Mouse (Mus musculus) spleen, adult 18-20 months (tissue): ENCODE results near the gene Gm45717.

Experiments used
- DNase-seq, 2 experiments: peaks; one replicate each; pipeline ENCODE4 v3.0.0; 2022; ENCODE audit warnings: mixed read lengths in 2 of 2

Gm45717 gene

DNA sequence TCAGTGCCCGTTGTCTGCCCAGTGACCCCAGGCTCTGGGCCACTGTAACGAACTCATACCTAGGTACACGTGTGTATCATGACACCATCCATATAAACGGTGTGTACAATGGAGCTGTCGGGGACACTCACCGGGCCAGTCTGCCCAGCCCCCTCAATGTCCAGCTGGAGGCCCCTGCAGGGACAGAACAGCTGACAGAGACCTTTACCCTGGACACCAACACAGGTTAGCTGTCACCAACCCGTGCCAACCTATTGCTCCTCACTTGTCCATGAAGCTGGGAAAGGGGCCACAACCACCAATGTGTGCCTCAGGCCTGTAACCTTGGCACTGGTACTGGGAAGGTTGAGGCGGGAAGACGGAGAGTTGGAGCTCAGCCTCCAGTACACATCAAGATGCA is 13.4 kb downstream of the Gm45717 start:
- peak in 1 of 2 experiments; percentile 23 for DNase-seq

- DNase-seq: peak; percentile 78 to 81
These were observed 14.3 kb downstream of the Gm45717 start, which contains the start of gene Pgghg for GRCm38 (mm10) chr7:140941222-140942051. Gene Pgghg (plus strand): TSS chr7:140941391.

DNA sequence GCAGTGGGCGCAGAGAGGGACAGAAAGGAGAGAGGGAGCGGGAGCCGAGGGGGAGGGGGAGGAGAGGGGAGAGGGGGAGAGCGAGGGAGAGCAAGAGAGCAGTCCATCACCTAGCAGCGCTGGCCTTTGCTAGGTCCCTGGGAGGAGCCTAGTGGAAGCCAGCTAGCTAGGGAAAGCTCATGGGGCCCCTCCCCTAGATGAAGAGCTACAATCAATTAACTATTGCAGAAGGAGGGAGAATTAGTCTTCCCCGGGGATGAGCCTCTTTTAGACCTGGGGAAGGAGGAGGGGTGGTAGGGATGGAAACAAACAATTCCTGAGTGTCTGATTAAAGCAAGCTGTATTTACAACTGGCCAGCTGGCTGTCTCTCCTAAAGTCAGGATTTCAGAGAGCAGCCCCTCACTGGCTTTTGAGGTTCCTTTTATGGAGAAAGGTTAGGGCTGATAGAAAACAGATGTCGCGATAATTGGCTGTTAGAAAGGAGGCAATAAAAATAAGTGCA is 16.0 kb downstream of the Gm45717 start:
- DNase-seq: no peak

DNA sequence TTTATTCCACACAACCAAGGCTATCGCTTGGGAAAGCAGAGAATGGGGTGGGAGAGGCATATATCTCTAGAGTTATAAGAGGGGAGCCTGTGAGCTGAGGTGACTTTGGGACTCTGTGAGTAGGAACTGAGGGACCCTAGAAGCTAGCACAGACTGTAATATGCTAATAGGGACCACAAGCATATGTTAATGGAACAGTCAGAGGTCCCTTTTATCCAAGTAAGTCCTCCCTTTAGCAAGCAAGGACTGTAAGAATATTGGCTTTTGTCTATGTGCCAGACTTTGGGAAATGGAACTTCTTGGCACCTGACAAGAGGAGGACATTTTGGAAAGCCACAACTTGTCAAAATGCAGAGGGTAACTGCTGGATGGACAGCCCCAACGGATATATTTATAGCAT is 16.8 kb downstream of the Gm45717 start:
- DNase-seq: no peak

DNA sequence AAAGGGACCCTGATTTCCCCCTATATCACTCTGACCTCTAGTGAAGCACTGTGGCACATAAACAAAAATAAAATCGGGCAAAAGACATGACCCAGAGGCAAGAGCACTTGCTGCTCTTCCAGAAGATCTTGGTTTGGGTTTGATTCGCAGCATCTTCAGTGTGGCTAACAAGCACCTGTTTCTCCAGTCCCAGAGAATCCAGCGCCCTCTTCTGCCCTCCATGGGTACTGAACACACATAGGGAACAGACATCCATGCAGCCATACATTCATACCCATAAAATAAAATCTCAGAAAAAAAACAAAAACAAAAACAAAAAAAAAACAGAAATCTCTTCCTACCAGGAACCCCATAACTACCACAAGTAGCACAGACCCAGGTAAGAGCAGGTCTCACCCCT is 17.3 kb downstream of the Gm45717 start:
- DNase-seq: no peak

DNA sequence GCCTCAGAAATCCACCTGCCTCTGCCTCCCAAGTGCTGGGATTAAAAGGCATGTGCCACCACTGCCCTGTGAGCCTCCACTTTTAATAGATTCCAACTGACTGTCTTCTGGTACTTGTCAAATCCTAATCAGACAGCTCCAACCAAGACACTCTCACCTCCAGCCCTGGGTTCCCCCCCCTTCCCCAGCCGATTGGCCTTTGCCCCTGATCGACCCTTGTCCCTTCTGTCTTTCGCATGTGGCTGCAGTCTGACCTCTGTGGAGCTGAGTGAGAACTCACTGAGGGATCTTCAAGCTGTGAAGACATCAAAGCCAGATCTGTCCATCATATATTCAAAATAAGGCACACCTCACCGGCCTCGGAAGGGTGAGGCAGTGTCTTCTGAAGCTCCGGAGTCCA is 28.6 kb downstream of the Gm45717 start:
- no peak for DNase-seq

- DNase-seq: no peak
These were observed 32.5 kb downstream of the Gm45717 start for GRCm38 (mm10) chr7:140923070-140923775.

DNA sequence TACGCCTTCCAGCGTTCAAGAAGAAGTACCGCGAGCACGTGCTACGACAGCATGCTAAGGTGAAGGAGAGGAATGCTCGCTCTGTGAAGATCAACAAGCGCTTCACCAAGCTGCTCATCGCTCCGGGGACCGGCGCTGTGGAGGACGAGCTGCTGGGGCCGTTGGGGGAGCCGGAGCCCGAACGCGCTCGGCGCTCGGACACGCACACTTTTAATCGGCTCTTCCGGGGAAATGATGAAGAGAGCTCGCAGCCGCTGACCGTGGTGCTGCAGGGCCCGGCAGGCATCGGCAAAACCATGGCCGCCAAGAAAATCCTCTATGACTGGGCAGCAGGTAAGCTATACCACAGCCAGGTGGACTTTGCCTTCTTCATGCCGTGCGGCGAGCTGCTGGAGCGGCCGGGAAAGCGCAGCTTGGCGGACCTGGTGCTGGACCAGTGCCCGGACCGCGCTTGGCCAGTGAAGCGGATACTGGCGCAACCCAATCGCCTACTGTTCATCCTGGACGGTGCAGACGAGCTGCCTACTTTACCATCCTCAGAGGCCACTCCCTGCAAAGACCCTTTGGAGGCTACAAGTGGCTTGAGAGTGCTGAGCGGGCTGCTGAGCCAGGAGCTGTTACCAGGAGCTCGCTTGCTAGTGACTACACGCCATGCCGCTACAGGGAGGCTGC is 33.2 kb downstream of the Gm45717 start:
- DNase-seq: no peak

DNA sequence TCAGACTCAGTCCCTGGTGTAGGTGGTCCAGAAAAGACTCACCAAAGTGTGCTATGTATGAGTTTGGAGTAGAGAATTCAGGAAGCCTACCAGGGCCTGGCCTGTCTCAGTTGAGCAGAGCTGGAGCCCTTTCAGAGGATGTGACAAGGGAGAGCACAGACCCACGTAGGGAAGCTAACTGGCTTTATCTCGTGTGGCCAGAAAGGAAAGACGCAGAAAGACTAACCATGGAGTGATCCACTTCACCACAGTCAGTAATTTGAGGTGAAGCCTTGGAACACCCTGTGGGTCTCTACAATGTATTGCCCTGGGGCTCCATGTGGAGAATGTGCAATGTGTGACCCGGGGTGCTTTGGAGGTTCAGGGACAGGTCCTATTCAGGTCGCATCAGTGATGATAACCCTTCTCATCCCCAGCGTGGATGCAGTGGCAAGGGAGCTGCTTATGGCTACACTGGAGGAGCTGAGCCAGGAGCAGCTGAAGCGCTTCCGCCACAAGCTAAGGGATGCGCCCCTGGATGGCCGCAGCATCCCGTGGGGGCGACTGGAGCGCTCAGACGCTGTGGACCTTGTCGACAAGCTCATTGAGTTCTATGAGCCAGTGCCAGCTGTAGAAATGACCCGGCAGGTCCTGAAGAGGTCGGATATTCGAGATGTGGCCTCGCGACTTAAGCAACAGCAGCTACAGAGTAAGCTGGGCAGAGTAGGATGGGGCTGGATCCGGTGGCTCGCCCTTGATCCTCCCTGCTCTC is 34.3 kb downstream of the Gm45717 start:
- no peak for DNase-seq

- no peak for DNase-seq
These were observed 35.2 kb downstream of the Gm45717 start, which contains the start of gene Nlrp6 for GRCm38 (mm10) chr7:140920418-140921029. Gene Nlrp6 (plus strand): TSS chr7:140920902.

GRCm38 (mm10) chr7:140919911-140920310 is 35.8 kb downstream of the Gm45717 start:
- no peak for DNase-seq

- no peak for DNase-seq
These were observed 41.6 kb downstream of the Gm45717 start for GRCm38 (mm10) chr7:140914031-140914690.

- DNase-seq: no peak
These were observed 42.8 kb downstream of the Gm45717 start for GRCm38 (mm10) chr7:140912846-140913482.

- DNase-seq: no peak
These were observed 43.4 kb downstream of the Gm45717 start for GRCm38 (mm10) chr7:140912293-140912692.

- DNase-seq: peak; percentile 41 to 72
These were observed 47.1 kb downstream of the Gm45717 start for GRCm38 (mm10) chr7:140908634-140909107.

- no peak for DNase-seq
These were observed 47.6 kb downstream of the Gm45717 start for GRCm38 (mm10) chr7:140908181-140908580.

- no peak for DNase-seq
These were observed 48.0 kb downstream of the Gm45717 start for GRCm38 (mm10) chr7:140907697-140908096.

DNA sequence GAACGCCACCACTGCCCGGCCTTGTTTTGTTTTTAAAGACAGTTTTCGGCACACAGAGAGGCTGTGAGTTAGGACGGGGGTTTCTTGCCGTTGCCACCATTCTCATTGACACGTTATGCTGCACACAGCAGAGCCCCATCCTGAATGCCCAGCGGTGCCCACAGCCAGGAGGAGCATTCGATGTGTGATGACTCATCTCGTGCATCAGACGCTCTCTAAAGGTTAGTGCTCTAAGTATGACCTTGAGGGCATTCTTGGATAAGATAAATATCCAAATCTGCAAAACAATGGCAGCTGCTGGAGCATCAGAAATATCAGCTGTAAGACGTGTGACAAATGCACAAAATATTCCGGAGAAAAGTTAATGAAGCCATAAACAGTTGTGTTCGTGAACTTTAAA is 48.6 kb downstream of the Gm45717 start:
- no peak for DNase-seq

DNA sequence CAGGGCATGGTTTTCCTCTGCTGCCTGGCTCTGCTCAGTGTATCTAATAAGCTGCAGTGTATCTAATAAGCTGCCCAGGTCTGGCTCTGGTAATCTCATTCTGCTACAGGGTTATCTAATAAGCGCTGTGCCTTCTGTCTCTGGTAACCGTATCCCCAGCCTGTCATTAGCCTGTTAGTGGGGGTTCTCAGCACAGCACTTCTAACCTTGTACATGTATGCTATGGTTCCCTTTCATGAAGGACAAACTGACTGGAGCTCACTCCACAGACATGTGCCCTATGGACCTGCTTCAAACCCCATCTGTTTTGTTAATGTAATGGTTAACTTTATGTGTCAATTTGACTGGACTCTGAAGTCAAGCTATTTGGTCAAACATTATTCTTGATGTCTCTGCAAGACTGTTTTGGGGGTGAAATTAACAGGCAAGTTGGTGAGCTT is 50.1 kb downstream of the Gm45717 start:
- DNase-seq: no peak

DNA sequence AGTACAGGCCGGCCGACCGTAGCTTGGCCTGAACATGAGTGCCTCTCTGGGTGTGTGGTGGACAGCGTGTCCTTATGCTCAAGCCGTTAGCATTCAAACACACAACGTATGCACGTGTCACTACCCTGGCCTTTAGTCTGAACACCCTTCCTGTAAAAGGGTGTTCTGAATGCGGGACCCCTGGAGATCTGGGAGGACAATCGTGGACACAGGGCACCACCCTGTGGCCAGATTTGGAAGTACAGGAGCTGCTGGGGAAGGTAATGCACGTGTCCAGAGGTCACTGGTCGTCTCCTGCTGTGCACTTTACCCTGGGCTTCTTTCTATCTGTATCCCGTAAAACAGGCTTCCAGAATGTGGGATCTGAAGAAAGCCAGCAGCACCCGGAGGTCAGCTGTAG is 52.5 kb downstream of the Gm45717 start:
- DNase-seq: peak; percentile 44 to 82
